Mouse (Mus musculus) bone marrow macrophage, adult 2 months (primary cell): Measurements from ENCODE around the gene Cryab. TPM values are rescaled to one million over a fixed set of nuclear protein-coding genes. Genes with fewer than 3 reads are reported as not detected.
A peak's percentile ranks its signal among the peaks of the same experiment; 100 is the strongest.

Experiments used
- H3K27ac ChIP-seq: 2 replicates; pipeline ENCODE4 v1.5.1; 2012; ENCODE audit warnings: low read depth, low read length; ENCODE audit not compliant: insufficient read depth
- H3K4me1 ChIP-seq: 2 replicates; pipeline ENCODE4 v1.6.1; 2012; ENCODE audit warnings: low read length; ENCODE audit not compliant: control insufficient read depth, insufficient read depth
- H3K4me3 ChIP-seq: 2 replicates; pipeline ENCODE4 v1.5.1; 2012; ENCODE audit warnings: mild to moderate bottlenecking, low read length, moderate library complexity; ENCODE audit not compliant: insufficient read depth
- CTCF ChIP-seq: IDR thresholded peaks from 2 replicates; pipeline ENCODE4 v1.5.1; 2012; ENCODE audit warnings: low read depth, mild to moderate bottlenecking, low read length, moderate library complexity
- POLR2A ChIP-seq: IDR thresholded peaks from 2 replicates; pipeline ENCODE4 v1.6.1; 2012; ENCODE audit warnings: mild to moderate bottlenecking, low read depth, low read length, borderline replicate concordance
- polyA plus RNA-seq: library from polyadenylated mRNA; stranded (reverse); fragments of >200 nt; gene quantifications from 2 replicates; pipeline ENCODE4 v1.2.4, GENCODE M21; 2012; ENCODE audit not compliant: missing spikeins, insufficient read depth, insufficient read length

The Cryab gene
- polyA plus RNA-seq, 1 experiment, result 3.0 TPM

- Histone ChIP-seq H3K27ac (no peak overlapping the region), H3K4me1 (peaks cover 13% of the 10 kb centered on the region), H3K4me3 (no peak overlapping the region)
- TF ChIP-seq CTCF (no peak), POLR2A (no peak)
Observed at GRCm38 (mm10) chr9:50761520-50762243, 10.6 kb downstream of the Cryab start.

- Histone ChIP-seq H3K27ac (no peak overlapping the region), H3K4me1 (peaks cover 11% of the 10 kb centered on the region), H3K4me3 (no peak overlapping the region)
- TF ChIP-seq CTCF (no peak), POLR2A (no peak)
Observed at GRCm38 (mm10) chr9:50763331-50763730, 12.2 kb downstream of the Cryab start.

- Histone ChIP-seq H3K4me1 (peaks cover 7% of the 10 kb centered on the region), H3K4me3 (peak overlapping the region; percentile 75), H3K27ac (peak overlapping the region; percentile 52; the same call in 1 of the 2 replicates)
- TF ChIP-seq POLR2A (no peak), CTCF (no peak)
Observed at GRCm38 (mm10) chr9:50767531-50768106, 16.5 kb downstream of the Cryab start.

DNA sequence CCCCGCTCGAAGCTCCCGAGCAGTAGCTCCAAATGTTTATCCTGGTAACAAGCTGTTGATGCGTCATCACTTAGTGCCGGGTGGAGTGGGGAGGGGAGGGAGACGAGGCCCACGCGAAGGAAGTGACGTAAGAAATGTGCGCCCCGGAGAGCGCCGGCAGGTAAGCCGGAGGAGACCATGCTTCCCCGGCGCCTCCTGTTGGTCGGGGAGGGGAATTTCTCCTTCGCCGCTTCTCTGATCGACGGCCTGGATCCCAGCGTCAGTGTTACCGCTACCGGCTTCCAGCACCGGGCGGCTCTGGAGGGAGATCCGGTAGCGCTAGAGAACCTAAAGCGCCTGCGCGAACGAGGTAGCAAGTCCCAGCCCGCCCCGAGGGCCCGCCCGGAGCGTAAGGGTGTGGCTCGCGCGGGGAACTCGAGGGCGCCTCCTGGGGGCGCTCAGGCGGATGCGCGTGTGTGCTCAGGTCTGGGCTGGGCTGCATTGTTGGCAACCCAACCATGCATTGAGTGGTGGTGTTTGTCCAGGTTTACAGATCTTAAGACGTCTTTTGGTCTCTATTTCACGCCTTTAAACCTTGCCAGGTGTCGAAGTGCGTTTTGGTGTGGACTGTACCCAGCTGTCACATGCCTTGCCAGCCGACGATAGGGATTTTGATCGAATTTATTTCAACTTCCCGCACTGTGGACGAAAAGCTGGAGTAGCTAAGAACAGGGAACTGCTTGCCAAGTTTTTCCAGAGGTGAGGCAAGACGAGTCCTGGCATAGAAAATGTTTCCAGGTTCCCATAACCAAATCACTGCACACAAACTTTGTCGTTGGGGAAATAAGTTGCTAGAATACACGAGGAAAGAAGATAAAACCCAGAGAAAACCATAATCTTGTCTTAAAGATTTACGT lies 17.2 kb downstream of the Cryab start, which contains the start of gene Fdxacb1:
Fdxacb1 (plus strand) TSS at position 130 of the 896 bp plus-strand sequence.
- Histone ChIP-seq H3K4me1 (peaks cover 7% of the 10 kb centered on the region), H3K4me3 (peak within 1 kb of the TSS; percentile 75), H3K27ac (peak within 1 kb of the TSS; percentile 86)
- TF ChIP-seq POLR2A (no peak), CTCF (peak; percentile 43; the same call in 1 of the 2 replicates)

- H3K4me1 ChIP-seq, result peaks cover 15% of the 10 kb centered on the region
- TF ChIP-seq POLR2A, result no peak
- TF ChIP-seq CTCF, result no peak
- H3K4me3 ChIP-seq, result no peak overlapping the region
- H3K27ac ChIP-seq, result no peak overlapping the region
Observed at GRCm38 (mm10) chr9:50770011-50770410, 18.9 kb downstream of the Cryab start.

- Histone ChIP-seq H3K4me1 (peaks cover 18% of the 10 kb centered on the region), H3K4me3 (peak overlapping the region; percentile 67; the same call in 1 of the 2 replicates), H3K27ac (peak overlapping the region; percentile 86)
- TF ChIP-seq CTCF (no peak), POLR2A (no peak)
Observed at GRCm38 (mm10) chr9:50774026-50774462, 22.9 kb downstream of the Cryab start.

- no peak for TF ChIP-seq CTCF
- TF ChIP-seq POLR2A, result no peak
- Histone ChIP-seq H3K27ac (peak within 1 kb of the TSS; percentile 86), H3K4me3 (peak within 1 kb of the TSS; percentile 67), H3K4me1 (peaks cover 15% of the 10 kb centered on the region)
Observed at GRCm38 (mm10) chr9:50774991-50775612, 24.0 kb downstream of the Cryab start, which contains the start of the genes Alg9 and 1110032A03Rik. TSS of gene Alg9 (plus strand) at chr9:50775019. TSS of gene 1110032A03Rik (minus strand) at chr9:50775520.

DNA sequence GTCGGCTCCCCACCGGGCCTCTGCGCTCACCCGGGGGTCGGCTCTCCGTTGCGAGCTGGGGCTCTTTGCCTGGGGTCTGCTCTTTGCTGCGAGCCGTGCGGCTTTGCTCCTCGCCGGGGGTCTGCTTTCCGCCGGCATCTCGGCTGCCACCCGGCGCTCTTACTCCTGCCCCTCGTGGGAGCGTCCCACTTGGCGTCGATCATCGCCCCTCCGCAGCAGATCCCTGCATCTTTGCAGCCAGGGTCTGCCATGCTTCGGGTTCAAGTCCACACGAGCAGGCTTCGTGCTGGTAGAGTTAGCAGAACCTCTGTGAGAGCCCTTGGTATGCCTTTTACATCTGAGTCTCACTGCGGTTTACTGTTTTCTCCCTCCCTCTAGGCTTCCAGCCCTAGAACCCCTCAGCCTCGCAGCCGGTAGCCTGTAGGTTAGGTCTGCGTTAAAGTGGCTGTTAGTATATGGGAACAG lies 24.6 kb downstream of the Cryab start:
- no peak overlapping the region for H3K27ac ChIP-seq
- H3K4me3 ChIP-seq, result peak overlapping the region; percentile 67
- peaks cover 15% of the 10 kb centered on the region for H3K4me1 ChIP-seq
- TF ChIP-seq CTCF (no peak), POLR2A (no peak)
